Mouse (Mus musculus): ENCODE data around the gene Ugt8a.

Gene Ugt8a

DNA sequence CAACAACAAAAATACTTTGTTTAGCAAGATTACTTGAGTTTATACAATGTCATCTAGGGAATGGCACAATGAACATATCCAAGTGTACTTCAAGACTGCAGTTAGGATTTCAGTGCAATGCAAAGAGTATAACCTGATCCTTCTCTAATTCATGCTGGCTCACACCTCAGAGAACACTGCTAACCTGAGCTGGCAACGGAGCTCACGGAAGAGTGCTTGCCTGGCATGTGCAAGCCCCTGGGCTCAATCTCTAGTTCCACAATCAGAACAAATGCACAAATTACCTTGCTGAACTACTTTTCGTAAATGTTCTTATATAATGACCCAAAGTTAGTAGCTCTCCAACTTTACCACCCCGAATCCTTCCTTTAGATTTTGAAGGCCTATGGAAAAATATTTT lies 68.5 kb downstream of the Ugt8a start:
- DNase-seq (ENCODE audit: low spot score): no peak

DNA sequence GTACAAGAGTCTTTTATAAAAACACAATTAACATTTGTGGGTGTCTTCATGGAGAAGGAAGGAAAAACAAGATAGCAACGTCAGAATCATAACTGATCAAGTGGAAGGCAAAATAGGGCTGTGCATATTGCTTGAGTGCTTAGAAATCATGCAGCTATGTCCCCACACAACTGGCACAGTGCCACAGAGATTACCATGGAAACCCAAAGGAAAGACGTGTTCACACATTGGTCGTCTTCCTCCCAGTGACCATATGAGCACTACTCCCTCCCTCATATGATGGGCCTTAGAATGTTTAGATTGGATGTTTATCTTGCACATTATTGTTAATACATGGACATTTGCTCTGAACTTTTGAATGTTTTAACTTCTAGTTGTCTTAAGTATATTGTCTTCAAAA lies 76.8 kb downstream of the Ugt8a start:
- no peak for DNase-seq (ENCODE audit: low spot score)

DNA sequence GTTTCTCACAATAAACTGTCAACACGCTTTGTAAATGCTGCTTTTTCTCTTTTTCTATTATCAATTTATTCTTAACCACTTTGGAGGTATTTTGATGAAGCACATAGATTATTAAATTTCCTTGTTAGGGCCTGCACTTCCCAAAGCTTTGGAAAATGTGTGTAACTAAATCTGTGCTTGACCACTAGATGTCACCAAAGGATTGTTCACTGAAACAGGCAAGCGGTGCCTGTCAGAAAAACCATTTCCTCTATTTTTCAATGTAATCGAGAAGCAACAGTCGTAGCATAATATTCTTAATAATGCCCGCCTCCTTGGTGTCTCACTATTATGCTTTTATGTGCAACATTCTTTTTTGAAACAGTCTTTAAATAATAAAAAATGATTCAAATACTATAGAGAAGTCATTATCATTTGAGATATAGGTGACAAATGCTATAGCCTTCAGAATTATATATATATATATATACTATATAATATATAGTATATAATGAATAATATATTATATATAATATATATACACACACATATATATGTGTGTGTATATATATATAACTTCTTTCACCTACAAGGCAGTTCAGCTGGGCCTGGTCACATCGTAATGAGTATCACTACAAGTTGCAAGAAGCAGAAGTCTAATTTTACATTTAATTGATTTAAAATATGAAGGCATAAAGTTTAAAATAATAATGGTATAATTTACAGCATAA lies 89.1 kb downstream of the Ugt8a start:
- DNase-seq (ENCODE audit: low spot score): no peak

DNA sequence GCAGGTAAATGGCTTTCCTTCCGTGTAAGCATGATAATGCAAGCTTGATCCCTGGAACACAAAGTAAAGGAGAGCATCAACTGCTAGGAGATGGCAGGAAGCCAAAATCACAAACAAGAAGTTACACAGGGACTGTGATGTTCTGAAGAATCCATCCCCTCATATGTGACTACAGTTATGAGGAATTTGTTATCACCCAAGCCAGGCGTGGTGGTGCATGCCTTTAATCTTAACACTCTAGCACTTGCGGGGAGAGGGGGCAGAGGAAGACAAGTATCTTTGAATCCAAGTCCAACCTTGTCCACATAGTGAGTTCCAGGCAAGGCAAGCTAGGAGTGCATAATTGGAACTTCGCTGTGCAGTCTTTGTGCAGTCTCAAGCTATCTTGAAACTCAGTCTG lies 110.4 kb downstream of the Ugt8a start:
- no peak for DNase-seq (ENCODE audit: low spot score)

DNA sequence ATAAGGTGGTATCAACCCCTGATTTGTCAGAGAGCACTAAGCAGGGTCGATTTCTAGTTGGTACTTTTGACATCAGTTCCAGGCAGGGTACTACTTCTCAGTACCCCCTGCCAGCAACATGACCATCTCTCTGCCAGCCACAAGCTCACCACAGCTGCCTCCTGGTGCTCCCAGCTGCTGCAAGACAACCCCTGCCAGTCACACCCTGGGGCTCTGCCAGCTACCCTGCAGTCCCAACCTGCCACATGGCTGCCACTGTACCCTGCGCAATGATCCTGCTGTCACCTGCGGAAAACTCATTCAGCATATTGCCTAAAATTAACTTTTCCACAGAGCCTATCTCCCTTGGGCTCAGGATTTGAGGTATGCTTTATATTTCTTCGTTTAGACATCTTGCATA lies 111.2 kb downstream of the Ugt8a start:
- DNase-seq (ENCODE audit: low spot score): no peak

DNA sequence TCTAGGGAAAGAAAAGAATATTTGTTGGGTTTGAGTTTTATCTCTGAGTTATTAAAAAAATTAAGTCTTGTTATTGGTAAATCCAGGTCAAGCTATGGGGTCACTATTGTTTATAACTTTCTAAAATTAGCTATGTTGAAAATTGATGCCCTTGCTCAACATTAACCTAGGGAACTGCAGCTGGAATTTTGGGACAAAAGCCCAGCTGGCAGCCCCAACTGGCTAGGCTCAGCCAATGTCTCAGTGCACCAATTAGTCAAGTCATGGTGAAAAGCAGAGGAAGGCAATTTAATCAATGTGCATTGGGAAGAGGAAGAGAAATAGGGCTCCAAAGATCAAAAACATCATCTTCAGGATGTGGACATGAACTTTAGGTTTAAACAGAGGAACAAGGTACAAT lies 118.7 kb downstream of the Ugt8a start:
- DNase-seq (ENCODE audit: low spot score): no peak
